Mouse (Mus musculus) E14TG2a.4 (cell line): ENCODE measurements around the gene Piwil1.

ENCODE experiments used
- CTCF ChIP-seq: conservative IDR thresholded peaks from 2 replicates; pipeline ENCODE4 v1.5.1; 2014; ENCODE audit warnings: low read length
- NANOG ChIP-seq: IDR thresholded peaks from 2 replicates; pipeline ENCODE4 v1.6.1; 2014; ENCODE audit warnings: borderline replicate concordance, low read length, mixed read lengths
- POU5F1 ChIP-seq: IDR thresholded peaks from 2 replicates; pipeline ENCODE4 v1.6.1; 2014; ENCODE audit warnings: low read length, borderline replicate concordance

GRCm38 (mm10) chr5:128729341-128729740 lies 27.0 kb downstream of the Piwil1 start:
- TF ChIP-seq CTCF (peak; percentile 75), NANOG (no peak), POU5F1 (no peak)
